In genomic region chr10:98751376-98752058, GRCm38 (mm10) we compare ENCODE assay signal across 12 mouse cellular contexts.
DNase-seq lines count a peak whose midpoint lies in the region; ATAC-seq and TF ChIP-seq lines count a peak whose summit lies in the region.
"Had no signal": no experiment of that assay in that cellular context is flagged by ENCODE, and none has a peak within 500 bp of the region (broad histone marks: within the 10 kb centered on the region; RNA-seq: fewer than 3 reads in every experiment).

No protein-coding gene starts in this region.

- no peak for TF ChIP-seq CTCF in cerebellum, adult 2 months (IDR thresholded peaks at IDR 0.05; ENCODE audit: borderline replicate concordance, insufficient read depth, low read depth, low read length)

- H3K4me2 ChIP-seq in kidney, embryonic 14.5 days (replicated peaks; ENCODE audit: low read depth, low read length) = no peak overlapping the region
- H3K4me2 ChIP-seq: heart, embryonic 11.5 days had no signal

- no peak overlapping the region for H3K27ac ChIP-seq in cerebellum, adult 2 months (ENCODE audit: insufficient read depth, low read length)
- 0 out of 2 replicates have a peak overlapping the region, but pooled peaks have one; percentile 33 for H3K27ac ChIP-seq in kidney, embryonic 14.5 days (ENCODE audit: low read depth, low read length)
- H3K27ac ChIP-seq: macrophage had no signal

- no peaks in the 10 kb centered on the region for H3K27me3 ChIP-seq in cerebellum, adult 2 months (ENCODE audit: control insufficient read depth, insufficient read depth, low read length)
- H3K27me3 ChIP-seq in kidney, embryonic 14.5 days (ENCODE audit: control insufficient read depth, insufficient read depth, low read length) = no peaks in the 10 kb centered on the region
- H3K27me3 ChIP-seq: Patski had no signal

- no peak overlapping the region for H3K4me3 ChIP-seq in cerebellum, adult 2 months (replicated peaks; ENCODE audit: insufficient read depth, low read depth, low read length)
- no peak overlapping the region for H3K4me3 ChIP-seq in kidney, embryonic 14.5 days (ENCODE audit: low read length)

- WGBS in cerebellum, adult 2 months = 50% methylated on average over 11 of the region's 11 CpGs
- WGBS in kidney, embryonic 14.5 days = 37% methylated on average over 11 of the region's 11 CpGs

- H3K36me3 ChIP-seq in kidney, embryonic 14.5 days (ENCODE audit: control insufficient read depth, insufficient read depth, low read length) = no peaks in the 10 kb centered on the region

- TF ChIP-seq POLR2A in cerebellum, adult 2 months (IDR thresholded peaks at IDR 0.05; ENCODE audit: borderline replicate concordance, insufficient read depth, low read length) = no peak

- H3K9me3 ChIP-seq in kidney, embryonic 14.5 days (ENCODE audit: control insufficient read depth, low read length) = no peaks in the 10 kb centered on the region

- ATAC-seq in kidney, embryonic 14.5 days (ENCODE audit: low FRiP score, low TSS enrichment) = peak; percentile 73
- no peak for ATAC-seq in monocyte, adult 5-6 weeks (replicated peaks; ENCODE audit: insufficient number of reproducible peaks, low FRiP score, low TSS enrichment, poor library complexity, severe bottlenecking)
- ATAC-seq: Patski had no signal

- peak; percentile 59 to 62 for DNase-seq in cerebellum, postnatal 14 days
- no peak for DNase-seq in cerebellum, adult 2 months
- no peak for DNase-seq in kidney, adult 8-10 months
- peak; percentile 22 for DNase-seq in urinary bladder, postnatal 14 days (ENCODE audit: low spot score)
- DNase-seq in urinary bladder, adult 2 months (ENCODE audit: low spot score) = no peak
- peak; percentile 24 for DNase-seq in yolk sac, embryonic 10.5 days (ENCODE audit: low spot score)
- DNase-seq: layer of hippocampus, postnatal 36 days had no signal

- no peak overlapping the region for H3K9ac ChIP-seq in kidney, embryonic 14.5 days (ENCODE audit: low read depth, low read length)

- no peaks in the 10 kb centered on the region; the same call in 1 of the 2 replicates for H3K4me1 ChIP-seq in cerebellum, adult 2 months (ENCODE audit: control insufficient read depth, insufficient read depth, low read length)
- H3K4me1 ChIP-seq in kidney, embryonic 14.5 days (ENCODE audit: control insufficient read depth, insufficient read depth, low read length) = peaks cover 5% of the 10 kb centered on the region; the same call in 1 of the 2 replicates

Comparison
In these comparisons a context has a peak if more than half of its experiments do, and no peak if none do; other contexts are left out.
1. DNase-seq: peak in cerebellum, postnatal 14 days (2 of 2), urinary bladder, postnatal 14 days (single experiment) and yolk sac, embryonic 10.5 days (single experiment); none in cerebellum, adult 2 months (0 of 2), kidney, adult 8-10 months (0 of 2) and urinary bladder, adult 2 months (single experiment).